Mouse (Mus musculus) kidney, embryonic 14.5 days (tissue): ENCODE data around the gene Kcnh2. TPM values are rescaled to one million over a fixed set of nuclear protein-coding genes. Genes with fewer than 3 reads are reported as not detected.

ENCODE experiments used
- ATAC-seq: fragments of 200-750 bp; cut with Nextera tagmentation; 2 replicates; pipeline ENCODE4 v1.8.0; 2017; ENCODE audit warnings: moderate number of reproducible peaks, mild to moderate bottlenecking, moderate TSS enrichment, moderate library complexity; ENCODE audit not compliant: low FRiP score, low TSS enrichment
- H3K27ac ChIP-seq: fragments of 300-500 bp; sonication (generic); 2 replicates; pipeline ENCODE4 v1.5.1; 2014; ENCODE audit warnings: low read depth, mild to moderate bottlenecking, low read length, moderate library complexity, mixed read lengths
- H3K27me3 ChIP-seq: fragments of 300-500 bp; sonication (generic); 2 replicates; pipeline ENCODE4 v1.6.1; 2014; ENCODE audit warnings: mild to moderate bottlenecking, low read length; ENCODE audit not compliant: control insufficient read depth, insufficient read depth
- H3K36me3 ChIP-seq: fragments of 300-500 bp; sonication (generic); 2 replicates; pipeline ENCODE4 v1.6.1; 2014; ENCODE audit warnings: low read length, mixed read lengths; ENCODE audit not compliant: control insufficient read depth, insufficient read depth
- H3K4me1 ChIP-seq: fragments of 300-500 bp; sonication (generic); 2 replicates; pipeline ENCODE4 v1.6.1; 2014; ENCODE audit warnings: low read length, mixed read lengths; ENCODE audit not compliant: control insufficient read depth, insufficient read depth
- H3K4me2 ChIP-seq: fragments of 300-500 bp; sonication (generic); replicated peaks from 2 replicates; pipeline ENCODE4 v1.6.1; 2014; ENCODE audit warnings: low read depth, mild to moderate bottlenecking, low read length
- H3K4me3 ChIP-seq: fragments of 300-500 bp; sonication (generic); 2 replicates; pipeline ENCODE4 v1.5.1; 2014; ENCODE audit warnings: mild to moderate bottlenecking, low read length
- H3K9ac ChIP-seq: fragments of 300-500 bp; sonication (generic); 2 replicates; pipeline ENCODE4 v1.6.1; 2014; ENCODE audit warnings: low read depth, mild to moderate bottlenecking, low read length, moderate library complexity
- H3K9me3 ChIP-seq: fragments of 300-500 bp; sonication (generic); 2 replicates; pipeline ENCODE4 v1.6.1; 2016; ENCODE audit warnings: low read length; ENCODE audit not compliant: control insufficient read depth
- WGBS: fragments of 180-500 bp; shearing (Covaris S2); extraction: QIAGEN DNeasy Blood & Tissue Kit; methylation state at CpG from one replicate; pipeline ENCODE4 v1.1.7; 2014; 5-methylcytosine and 5-hydroxymethylcytosine counted together
- polyA plus RNA-seq: library from polyadenylated mRNA; unstranded; fragments of >200 nt; fragmentation: Nextera tagmentation; extraction: Ambion mirVana; gene quantifications from 2 replicates; pipeline ENCODE4 v1.2.1, GENCODE M21; 2014

Gene Kcnh2
- polyA plus RNA-seq, 1 experiment from 2014 or later, result 5.7 TPM

DNA sequence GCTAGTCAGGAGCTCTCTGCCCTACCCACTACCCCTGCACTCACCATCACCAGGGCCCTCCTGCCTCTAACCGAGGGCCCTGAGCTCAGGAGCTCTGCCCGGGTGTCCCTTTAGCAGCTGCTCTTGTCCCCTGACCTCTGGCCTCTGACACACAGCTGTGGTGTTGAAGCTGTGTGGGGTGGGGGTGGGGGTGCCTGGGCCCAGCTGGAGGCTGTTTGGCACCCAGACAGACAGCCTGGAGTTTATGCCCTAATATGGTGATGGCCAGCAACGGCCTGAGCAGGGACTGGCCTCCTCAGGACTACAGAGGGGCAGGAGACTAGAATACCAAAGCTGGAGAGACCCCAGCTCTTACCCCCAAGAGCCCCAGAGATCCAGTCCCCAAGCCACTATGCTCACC is 16.7 kb downstream of the Kcnh2 start:
- Histone ChIP-seq H3K4me3 (no peak overlapping the region), H3K36me3 (peaks cover 5% of the 10 kb centered on the region; the same call in 1 of the 2 replicates), H3K27ac (no peak overlapping the region), H3K9me3 (no peaks in the 10 kb centered on the region), H3K27me3 (no peaks in the 10 kb centered on the region; the same call in 1 of the 2 replicates), H3K4me2 (no peak overlapping the region), H3K9ac (no peak overlapping the region), H3K4me1 (peaks cover 26% of the 10 kb centered on the region)
- 0 out of 2 replicates have a peak, but pooled peaks have one; percentile 22 for ATAC-seq
- WGBS, result 16% methylated on average over 3 of the region's 3 CpGs

DNA sequence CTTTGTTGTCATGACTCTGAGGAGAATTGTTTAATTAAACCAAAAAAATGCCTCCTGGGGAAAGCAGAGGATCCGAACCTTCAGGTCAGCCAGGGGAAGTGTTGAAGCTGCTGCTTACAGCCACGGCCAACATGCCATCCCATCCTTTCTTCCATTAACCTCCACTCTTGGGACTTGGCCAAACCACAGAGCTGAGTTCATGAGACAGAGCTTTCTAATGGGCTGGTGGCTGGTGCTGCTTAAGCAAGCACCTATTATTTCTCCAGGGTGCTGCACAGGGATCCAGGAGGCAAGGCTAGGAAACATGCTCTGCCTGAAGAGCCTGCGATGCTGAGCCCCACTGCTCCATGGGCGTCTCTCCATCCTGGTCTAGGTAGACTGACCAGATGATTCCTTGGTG is 19.0 kb downstream of the Kcnh2 start:
- no peak overlapping the region for H3K4me3 ChIP-seq
- no peak overlapping the region for H3K4me2 ChIP-seq
- H3K9ac ChIP-seq, result no peak overlapping the region
- H3K4me1 ChIP-seq, result peaks cover 38% of the 10 kb centered on the region
- H3K9me3 ChIP-seq, result no peaks in the 10 kb centered on the region
- H3K36me3 ChIP-seq, result peaks cover 5% of the 10 kb centered on the region; the same call in 1 of the 2 replicates
- no peak overlapping the region for H3K27ac ChIP-seq
- no peak for ATAC-seq
- 85% methylated on average over 4 of the region's 4 CpGs for WGBS
- H3K27me3 ChIP-seq, result no peaks in the 10 kb centered on the region; the same call in 1 of the 2 replicates

DNA sequence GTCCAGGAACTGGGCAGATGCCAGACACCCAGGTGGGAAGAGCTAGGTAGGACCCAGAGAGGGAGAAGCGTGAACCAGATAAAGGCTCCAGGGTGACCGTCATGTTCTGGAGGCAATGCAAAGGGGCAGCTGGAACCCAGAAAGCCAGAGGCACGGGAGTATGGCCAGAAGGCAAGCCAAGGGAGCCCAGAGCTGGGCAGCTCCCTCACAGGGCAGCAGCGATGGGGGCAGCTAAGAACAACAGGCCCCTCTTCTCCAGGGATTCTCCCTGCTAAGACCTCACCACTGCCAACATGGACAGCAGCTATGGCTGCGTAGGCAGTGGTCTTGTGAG is 21.5 kb downstream of the Kcnh2 start:
- H3K9ac ChIP-seq, result no peak overlapping the region
- H3K27ac ChIP-seq, result peak overlapping the region; percentile 57; the same call in 1 of the 2 replicates
- H3K9me3 ChIP-seq, result no peaks in the 10 kb centered on the region
- WGBS, result 35% methylated on average over 5 of the region's 5 CpGs
- H3K4me2 ChIP-seq, result peak overlapping the region; percentile 55
- peaks cover 30% of the 10 kb centered on the region for H3K4me1 ChIP-seq
- H3K36me3 ChIP-seq, result peaks cover 12% of the 10 kb centered on the region; the same call in 1 of the 2 replicates
- ATAC-seq, result no peak
- no peak overlapping the region for H3K4me3 ChIP-seq
- H3K27me3 ChIP-seq, result no peaks in the 10 kb centered on the region; the same call in 1 of the 2 replicates

- WGBS, result 2% methylated on average over 25 of the region's 27 CpGs
- ATAC-seq, result peak; percentile 88
- H3K27ac ChIP-seq, result peak overlapping the region; percentile 57
- peak overlapping the region; percentile 29 for H3K4me3 ChIP-seq
- peak overlapping the region; percentile 55 for H3K4me2 ChIP-seq
- H3K36me3 ChIP-seq, result peaks cover 17% of the 10 kb centered on the region; the same call in 1 of the 2 replicates
- peaks cover 24% of the 10 kb centered on the region for H3K4me1 ChIP-seq
- peak overlapping the region; percentile 58 for H3K9ac ChIP-seq
- no peaks in the 10 kb centered on the region for H3K9me3 ChIP-seq
- no peaks in the 10 kb centered on the region; the same call in 1 of the 2 replicates for H3K27me3 ChIP-seq
Observed at GRCm38 (mm10) chr5:24329212-24329964, 22.0 kb downstream of the Kcnh2 start.

DNA sequence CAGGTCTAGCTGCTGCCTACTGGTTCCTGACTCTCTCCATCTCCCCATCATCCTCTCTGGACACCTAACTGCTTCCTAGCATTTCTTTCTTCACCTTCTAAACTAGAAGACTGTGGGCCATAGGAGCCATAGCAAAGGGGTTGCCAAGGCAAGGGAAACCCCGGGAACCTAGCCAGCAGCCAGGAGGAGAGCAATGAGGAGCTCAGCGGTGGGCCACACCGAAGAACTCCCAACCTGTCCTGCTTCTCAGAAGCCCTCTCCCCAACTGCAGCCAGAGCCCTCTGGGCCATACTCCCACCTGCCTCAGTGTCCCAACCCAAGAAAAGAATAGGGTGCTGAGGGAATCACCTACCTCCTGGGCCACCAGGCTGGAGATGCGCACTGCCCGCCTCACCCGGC is 22.6 kb downstream of the Kcnh2 start:
- Histone ChIP-seq H3K4me1 (peaks cover 23% of the 10 kb centered on the region), H3K27me3 (no peaks in the 10 kb centered on the region; the same call in 1 of the 2 replicates), H3K27ac (peak overlapping the region; percentile 57), H3K36me3 (peaks cover 20% of the 10 kb centered on the region; the same call in 1 of the 2 replicates), H3K4me3 (peak overlapping the region; percentile 29), H3K4me2 (peak overlapping the region; percentile 55), H3K9me3 (no peaks in the 10 kb centered on the region), H3K9ac (peak overlapping the region; percentile 58)
- ATAC-seq, result no peak; the same call in 1 of the 2 replicates
- 70% methylated on average over 6 of the region's 6 CpGs for WGBS

- Histone ChIP-seq H3K9me3 (no peaks in the 10 kb centered on the region), H3K4me2 (no peak overlapping the region), H3K9ac (no peak overlapping the region), H3K27ac (no peak overlapping the region), H3K4me3 (no peak overlapping the region), H3K27me3 (no peaks in the 10 kb centered on the region; the same call in 1 of the 2 replicates), H3K36me3 (peaks cover 15% of the 10 kb centered on the region; the same call in 1 of the 2 replicates), H3K4me1 (peaks cover 30% of the 10 kb centered on the region)
- 70% methylated on average over 4 of the region's 4 CpGs for WGBS
- ATAC-seq, result no peak
Observed at GRCm38 (mm10) chr5:24326842-24327417, 24.5 kb downstream of the Kcnh2 start.

DNA sequence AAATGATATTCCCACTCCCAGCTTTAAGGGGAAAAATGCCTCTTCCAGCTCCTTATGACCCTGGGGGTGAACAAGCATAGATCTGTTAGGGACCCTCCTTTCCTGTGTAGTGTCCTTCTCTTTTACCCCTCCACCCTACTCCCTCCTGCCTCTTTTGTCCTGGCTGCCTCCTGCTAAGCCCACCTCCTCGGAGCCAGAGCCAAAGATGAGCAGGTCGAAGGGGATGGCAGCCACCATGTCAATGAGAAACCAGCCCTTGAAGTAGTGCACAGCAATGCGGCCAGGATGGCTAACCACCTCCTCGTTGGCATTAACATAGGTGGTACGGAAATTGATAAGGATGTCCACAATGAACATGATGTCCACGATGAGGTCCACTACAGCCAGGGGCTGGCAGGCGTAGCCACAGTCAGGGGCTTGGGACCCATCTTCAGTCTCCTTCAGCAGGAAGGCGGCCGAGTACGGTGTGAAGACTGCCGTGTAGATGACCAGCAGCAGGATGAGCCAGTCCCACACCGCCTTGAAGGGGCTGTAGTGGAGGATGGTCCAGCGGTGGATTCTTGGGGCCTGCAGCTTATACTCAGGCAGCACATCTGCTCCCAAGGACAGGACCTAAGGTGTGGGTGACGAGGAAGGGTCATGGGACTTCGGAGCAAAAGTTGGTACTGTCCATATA is 25.1 kb downstream of the Kcnh2 start:
- no peak for ATAC-seq
- no peaks in the 10 kb centered on the region for H3K27me3 ChIP-seq
- 94% methylated on average over 15 of the region's 15 CpGs for WGBS

GRCm38 (mm10) chr5:24325251-24325650 is 26.2 kb downstream of the Kcnh2 start:
- WGBS, result 47% methylated on average over 14 of the region's 14 CpGs
- no peak overlapping the region for H3K9ac ChIP-seq
- no peaks in the 10 kb centered on the region for H3K9me3 ChIP-seq
- H3K27me3 ChIP-seq, result no peaks in the 10 kb centered on the region
- no peak overlapping the region for H3K4me3 ChIP-seq
- no peak for ATAC-seq
- H3K4me2 ChIP-seq, result no peak overlapping the region
- no peak overlapping the region for H3K27ac ChIP-seq
- peaks cover 15% of the 10 kb centered on the region; the same call in 1 of the 2 replicates for H3K36me3 ChIP-seq
- peaks cover 39% of the 10 kb centered on the region for H3K4me1 ChIP-seq

More for the DNA sequence above, 25.1 kb downstream of the Kcnh2 start:
- Histone ChIP-seq H3K27ac (no peak overlapping the region), H3K9ac (no peak overlapping the region), H3K4me1 (peaks cover 35% of the 10 kb centered on the region), H3K36me3 (peaks cover 15% of the 10 kb centered on the region; the same call in 1 of the 2 replicates), H3K4me3 (no peak overlapping the region), H3K4me2 (no peak overlapping the region), H3K9me3 (no peaks in the 10 kb centered on the region)
